Mouse (Mus musculus): ENCODE data around the gene Zbtb8os.

Zbtb8os gene

DNA sequence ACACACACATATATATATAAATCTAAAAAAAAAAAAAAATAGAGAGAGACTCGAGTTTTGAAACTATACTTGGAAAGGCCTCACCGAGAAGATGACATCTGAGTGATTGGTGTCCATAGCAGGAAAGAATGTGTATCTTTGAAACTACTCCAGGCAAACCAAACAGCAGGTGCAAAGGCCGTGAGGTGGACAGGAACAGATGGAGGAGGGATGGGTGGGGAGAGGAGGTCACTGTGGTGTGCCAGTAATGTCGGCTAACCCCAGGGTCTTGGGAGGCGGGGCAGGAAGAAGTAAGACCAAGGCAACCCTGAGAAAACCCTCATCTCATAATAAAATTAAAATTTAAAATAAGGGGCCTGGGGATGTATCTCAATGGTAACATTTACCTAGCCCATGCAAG is 40.3 kb downstream of the Zbtb8os start:
- H3K4me1 ChIP-seq (replicated peaks; ENCODE audit: low read depth, low read length), result peaks cover 44% of the 10 kb centered on the region
- H3K9me3 ChIP-seq (ENCODE audit: low read length), result no peaks in the 10 kb centered on the region
- H3K27me3 ChIP-seq (ENCODE audit: insufficient read depth, low read length), result no peaks in the 10 kb centered on the region
- peaks cover 4% of the 10 kb centered on the region; the same call in 1 of the 2 replicates for H3K36me3 ChIP-seq (ENCODE audit: insufficient read depth, low read length)
- peak overlapping the region; percentile 88 for H3K4me3 ChIP-seq (replicated peaks; ENCODE audit: low read length)
- TF ChIP-seq NANOG (IDR thresholded peaks at IDR 0.05; ENCODE audit: borderline replicate concordance, low read length), result no peak
- no peak for TF ChIP-seq CTCF (conservative IDR thresholded peaks at IDR 0.05; ENCODE audit: low read length)
- no peak for TF ChIP-seq POU5F1 (IDR thresholded peaks at IDR 0.05; ENCODE audit: borderline replicate concordance, low read length)

DNA sequence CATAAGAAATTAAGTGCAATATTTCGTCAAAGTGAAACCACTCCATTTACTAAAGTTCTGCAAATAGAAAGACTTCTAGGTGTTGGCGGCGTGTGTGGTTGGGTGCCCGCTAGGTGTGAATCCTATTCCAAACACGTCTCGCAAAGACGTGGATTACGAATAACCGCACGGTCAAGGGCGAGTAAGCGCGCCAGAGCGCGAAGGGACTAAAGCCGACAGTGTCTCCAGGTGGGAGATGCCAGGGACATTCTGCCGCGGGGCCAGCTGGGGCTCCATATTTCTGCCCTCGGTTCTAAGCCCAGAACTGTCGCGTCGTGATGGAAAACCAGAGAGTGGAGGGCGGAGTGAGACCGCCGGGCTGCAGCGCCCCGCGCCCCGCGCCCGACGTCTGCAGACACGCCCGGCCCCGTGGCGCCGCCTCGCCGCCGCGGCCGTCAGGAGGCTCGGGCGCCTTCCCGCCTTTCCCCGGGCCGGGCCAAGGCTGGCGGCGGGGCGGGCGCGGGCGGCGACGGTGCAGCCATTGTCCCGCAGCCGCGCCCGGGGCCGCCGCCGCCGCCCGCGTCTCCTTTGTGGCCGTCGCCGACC is 41.6 kb downstream of the Zbtb8os start:
- TF ChIP-seq POU5F1 (IDR thresholded peaks at IDR 0.05; ENCODE audit: borderline replicate concordance, low read length), result no peak
- TF ChIP-seq CTCF (conservative IDR thresholded peaks at IDR 0.05; ENCODE audit: low read length), result no peak
- TF ChIP-seq NANOG (IDR thresholded peaks at IDR 0.05; ENCODE audit: borderline replicate concordance, low read length), result no peak
- H3K36me3 ChIP-seq (ENCODE audit: insufficient read depth, low read length), result peaks cover 4% of the 10 kb centered on the region; the same call in 1 of the 2 replicates
- H3K4me3 ChIP-seq (replicated peaks; ENCODE audit: low read length), result peak overlapping the region; percentile 88
- H3K27me3 ChIP-seq (ENCODE audit: insufficient read depth, low read length), result no peaks in the 10 kb centered on the region
- H3K4me1 ChIP-seq (replicated peaks; ENCODE audit: low read depth, low read length), result peaks cover 50% of the 10 kb centered on the region
- no peaks in the 10 kb centered on the region for H3K9me3 ChIP-seq (ENCODE audit: low read length)

DNA sequence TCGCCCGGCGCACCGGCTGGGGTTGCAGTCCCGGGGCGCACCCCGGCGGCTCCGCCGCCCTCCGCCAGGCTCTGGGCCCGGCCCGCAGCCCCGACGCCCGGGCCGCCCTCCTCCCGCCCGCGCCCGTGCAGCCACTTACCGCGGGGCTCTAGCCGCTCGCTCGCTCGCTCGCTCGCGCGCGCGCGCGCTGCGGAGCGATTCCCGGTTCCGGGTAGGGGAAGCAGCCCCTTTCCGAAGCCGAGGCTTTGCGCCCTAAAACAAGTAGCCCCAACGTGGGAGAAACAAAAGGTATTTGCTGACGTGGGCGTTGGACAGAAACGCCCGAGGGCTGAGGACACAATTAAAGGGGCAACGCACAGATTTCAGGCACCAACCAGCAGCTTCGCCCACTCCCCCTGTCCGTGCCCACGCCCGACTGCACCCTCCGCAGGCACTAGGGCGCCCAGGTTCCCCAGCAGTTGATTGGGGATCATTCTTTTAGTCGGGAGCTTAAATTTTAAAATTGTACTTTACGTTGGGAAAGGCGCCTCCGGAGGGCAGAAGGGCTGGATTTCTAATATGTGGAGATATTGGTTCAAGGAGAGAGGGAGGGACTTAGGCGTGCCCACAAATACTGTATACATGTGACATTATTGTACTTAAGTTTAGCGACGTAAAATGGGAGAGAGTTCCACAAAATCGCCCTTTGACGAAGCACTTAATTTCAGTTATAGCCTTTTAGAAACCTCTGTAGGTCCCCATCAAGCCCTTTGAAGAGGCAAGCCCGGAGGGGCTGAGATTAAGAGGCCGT is 42.3 kb downstream of the Zbtb8os start, which contains the start of gene Zbtb8a:
TSS of gene Zbtb8a (minus strand) at position 516 of the 790 bp plus-strand sequence.
- TF ChIP-seq POU5F1 (IDR thresholded peaks at IDR 0.05; ENCODE audit: borderline replicate concordance, low read length), result no peak
- TF ChIP-seq CTCF (conservative IDR thresholded peaks at IDR 0.05; ENCODE audit: low read length), result no peak
- no peak for TF ChIP-seq NANOG (IDR thresholded peaks at IDR 0.05; ENCODE audit: borderline replicate concordance, low read length)
- peaks cover 53% of the 10 kb centered on the region for H3K4me1 ChIP-seq (replicated peaks; ENCODE audit: low read depth, low read length)
- peaks cover 4% of the 10 kb centered on the region; the same call in 1 of the 2 replicates for H3K36me3 ChIP-seq (ENCODE audit: insufficient read depth, low read length)
- peak within 1 kb of the TSS; percentile 88 for H3K4me3 ChIP-seq (replicated peaks; ENCODE audit: low read length)
- no peaks in the 10 kb centered on the region for H3K27me3 ChIP-seq (ENCODE audit: insufficient read depth, low read length)
- no peaks in the 10 kb centered on the region for H3K9me3 ChIP-seq (ENCODE audit: low read length)

DNA sequence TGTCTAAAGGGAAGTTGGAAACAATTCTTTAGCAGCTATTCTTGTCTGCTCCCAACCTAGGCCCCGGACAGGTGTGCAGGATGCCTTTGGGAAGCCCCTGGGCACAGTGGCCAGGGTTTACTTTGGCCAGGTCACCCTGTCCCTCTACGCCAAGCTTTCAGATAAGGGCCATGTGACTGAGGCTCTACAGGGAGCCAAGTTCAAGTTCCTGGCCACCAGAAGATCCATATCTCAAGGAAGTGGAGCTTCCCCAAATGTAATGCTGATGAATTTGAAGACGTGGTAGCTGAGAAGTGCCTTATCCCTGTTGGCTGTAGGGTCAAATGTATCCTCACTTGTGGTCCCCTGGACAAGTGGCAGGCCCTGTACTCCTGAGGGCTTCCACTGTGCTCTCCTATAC is 44.3 kb downstream of the Zbtb8os start:
- no peaks in the 10 kb centered on the region for H3K9me3 ChIP-seq (ENCODE audit: low read length)
- TF ChIP-seq CTCF (conservative IDR thresholded peaks at IDR 0.05; ENCODE audit: low read length), result no peak
- TF ChIP-seq NANOG (IDR thresholded peaks at IDR 0.05; ENCODE audit: borderline replicate concordance, low read length), result no peak
- H3K4me1 ChIP-seq (replicated peaks; ENCODE audit: low read depth, low read length), result peaks cover 63% of the 10 kb centered on the region
- peaks cover 4% of the 10 kb centered on the region; the same call in 1 of the 2 replicates for H3K36me3 ChIP-seq (ENCODE audit: insufficient read depth, low read length)
- peak overlapping the region; percentile 10; the same call in 1 of the 2 replicates for H3K4me3 ChIP-seq (replicated peaks; ENCODE audit: low read length)
- no peaks in the 10 kb centered on the region for H3K27me3 ChIP-seq (ENCODE audit: insufficient read depth, low read length)

GRCm38 (mm10) chr4:129381148-129381547 is 45.7 kb downstream of the Zbtb8os start:
- no peaks in the 10 kb centered on the region for H3K9me3 ChIP-seq (ENCODE audit: low read length)
- no peaks in the 10 kb centered on the region for H3K27me3 ChIP-seq (ENCODE audit: insufficient read depth, low read length)
- peaks cover 74% of the 10 kb centered on the region for H3K4me1 ChIP-seq (replicated peaks; ENCODE audit: low read depth, low read length)
- TF ChIP-seq CTCF (conservative IDR thresholded peaks at IDR 0.05; ENCODE audit: low read length) (no peak), POU5F1 (IDR thresholded peaks at IDR 0.05; ENCODE audit: borderline replicate concordance, low read length) (no peak), NANOG (IDR thresholded peaks at IDR 0.05; ENCODE audit: borderline replicate concordance, low read length) (no peak)
- peaks cover 4% of the 10 kb centered on the region; the same call in 1 of the 2 replicates for H3K36me3 ChIP-seq (ENCODE audit: insufficient read depth, low read length)
- peak overlapping the region; percentile 64 for H3K4me3 ChIP-seq (replicated peaks; ENCODE audit: low read length)

DNA sequence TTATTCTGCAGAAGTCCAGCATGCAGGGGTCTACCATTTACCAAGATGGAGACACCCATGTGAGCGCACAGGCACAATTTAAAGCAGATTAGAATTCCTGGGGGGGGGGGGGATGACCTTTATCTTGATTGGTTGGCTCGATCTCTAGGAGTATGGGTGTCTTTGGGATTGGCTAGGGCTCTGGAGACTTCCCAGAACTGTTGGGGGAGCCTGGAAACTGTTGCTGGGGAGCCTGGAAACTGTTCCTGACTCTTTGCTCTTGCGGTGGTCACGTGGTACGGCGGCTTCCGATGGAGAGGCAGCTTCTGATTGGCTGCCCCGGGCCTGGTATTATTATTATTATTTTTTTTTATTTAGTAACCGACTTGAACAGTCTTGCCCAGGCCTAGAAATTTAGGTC is 46.5 kb downstream of the Zbtb8os start:
- no peaks in the 10 kb centered on the region for H3K9me3 ChIP-seq (ENCODE audit: low read length)
- peaks cover 4% of the 10 kb centered on the region; the same call in 1 of the 2 replicates for H3K36me3 ChIP-seq (ENCODE audit: insufficient read depth, low read length)
- no peak for TF ChIP-seq POU5F1 (IDR thresholded peaks at IDR 0.05; ENCODE audit: borderline replicate concordance, low read length)
- no peak for TF ChIP-seq NANOG (IDR thresholded peaks at IDR 0.05; ENCODE audit: borderline replicate concordance, low read length)
- TF ChIP-seq CTCF (conservative IDR thresholded peaks at IDR 0.05; ENCODE audit: low read length), result no peak
- H3K4me3 ChIP-seq (replicated peaks; ENCODE audit: low read length), result peak overlapping the region; percentile 64; the same call in 1 of the 2 replicates
- peaks cover 81% of the 10 kb centered on the region for H3K4me1 ChIP-seq (replicated peaks; ENCODE audit: low read depth, low read length)
- H3K27me3 ChIP-seq (ENCODE audit: insufficient read depth, low read length), result no peaks in the 10 kb centered on the region

DNA sequence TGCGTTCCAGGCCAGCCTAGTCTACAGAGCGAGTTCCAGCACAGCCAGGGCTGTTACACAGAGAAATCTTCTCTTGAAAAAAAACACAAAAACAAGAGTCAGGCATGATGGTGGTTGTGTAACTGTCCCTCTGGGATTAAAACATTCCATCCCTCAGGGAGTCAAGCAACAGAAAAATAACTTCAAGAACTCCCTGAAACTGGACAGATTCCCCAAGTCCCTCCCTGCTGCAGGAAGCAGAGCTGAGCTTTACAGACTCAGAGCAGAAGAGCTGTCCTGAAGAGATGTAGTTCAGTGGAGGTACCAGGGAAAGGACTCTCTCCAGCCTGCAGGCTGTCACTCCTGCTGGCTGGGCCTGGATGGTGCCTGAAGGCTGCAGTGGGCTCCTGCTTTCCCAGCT is 47.0 kb downstream of the Zbtb8os start:
- no peak for TF ChIP-seq NANOG (IDR thresholded peaks at IDR 0.05; ENCODE audit: borderline replicate concordance, low read length)
- no peak for TF ChIP-seq CTCF (conservative IDR thresholded peaks at IDR 0.05; ENCODE audit: low read length)

DNA sequence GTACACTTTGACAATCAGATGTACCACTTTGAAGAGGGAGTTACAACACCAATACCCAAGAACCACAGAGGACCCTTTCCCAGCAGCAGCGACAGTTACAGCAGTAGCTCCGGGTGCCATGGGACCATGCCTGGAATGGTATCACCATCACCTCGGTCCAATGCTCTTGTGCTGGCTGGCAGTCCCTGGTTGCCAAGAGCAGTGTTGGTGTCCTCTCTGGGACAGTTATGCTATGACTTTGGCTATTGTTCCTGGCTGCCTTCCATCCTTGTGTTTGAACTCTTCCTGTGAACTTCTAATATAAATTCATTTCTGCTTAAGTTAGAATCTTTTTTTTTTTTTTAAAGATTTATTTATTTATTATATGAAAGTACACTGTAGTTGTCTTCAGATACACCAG is 48.1 kb downstream of the Zbtb8os start:
- Histone ChIP-seq H3K36me3 (ENCODE audit: insufficient read depth, low read length) (peaks cover 4% of the 10 kb centered on the region; the same call in 1 of the 2 replicates), H3K4me1 (replicated peaks; ENCODE audit: low read depth, low read length) (peaks cover 82% of the 10 kb centered on the region), H3K4me3 (replicated peaks; ENCODE audit: low read length) (no peak overlapping the region), H3K9me3 (ENCODE audit: low read length) (no peaks in the 10 kb centered on the region), H3K27me3 (ENCODE audit: insufficient read depth, low read length) (no peaks in the 10 kb centered on the region)
- TF ChIP-seq CTCF (conservative IDR thresholded peaks at IDR 0.05; ENCODE audit: low read length), result no peak
- TF ChIP-seq NANOG (IDR thresholded peaks at IDR 0.05; ENCODE audit: borderline replicate concordance, low read length), result no peak
- TF ChIP-seq POU5F1 (IDR thresholded peaks at IDR 0.05; ENCODE audit: borderline replicate concordance, low read length), result no peak

More for the DNA sequence above, 47.0 kb downstream of the Zbtb8os start:
- H3K4me1 ChIP-seq (replicated peaks; ENCODE audit: low read depth, low read length), result peaks cover 81% of the 10 kb centered on the region
- H3K36me3 ChIP-seq (ENCODE audit: insufficient read depth, low read length), result peaks cover 4% of the 10 kb centered on the region; the same call in 1 of the 2 replicates
- H3K4me3 ChIP-seq (replicated peaks; ENCODE audit: low read length), result peak overlapping the region; percentile 24; the same call in 1 of the 2 replicates
- H3K9me3 ChIP-seq (ENCODE audit: low read length), result no peaks in the 10 kb centered on the region
- H3K27me3 ChIP-seq (ENCODE audit: insufficient read depth, low read length), result no peaks in the 10 kb centered on the region

All from E14TG2a.4 (cell line).